10 mouse cellular contexts compared by ENCODE assay signal in the genomic region with DNA sequence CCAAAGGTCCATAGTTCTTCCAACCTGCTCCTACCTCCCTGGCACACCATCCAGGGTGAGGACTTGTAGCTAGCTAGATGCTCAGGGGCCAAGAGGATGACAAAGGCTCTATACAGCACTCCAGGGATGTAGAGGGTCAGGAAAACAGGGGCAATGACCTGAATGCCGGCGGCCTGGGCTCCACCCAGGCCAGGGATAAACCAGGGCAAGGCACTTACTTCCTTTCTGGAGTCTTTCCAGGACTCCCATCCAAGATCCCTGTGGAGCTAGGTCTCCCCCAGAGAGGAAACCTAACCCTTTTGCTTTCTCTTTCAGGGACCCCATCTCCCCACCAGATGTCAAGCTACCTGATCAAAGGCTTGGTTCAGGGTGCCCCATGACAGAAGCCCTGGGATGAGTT. TPM values are rescaled to one million over a fixed set of nuclear protein-coding genes. Genes with fewer than 3 reads are reported as not detected.
DNase-seq lines count a peak whose midpoint lies in the region; ATAC-seq and TF ChIP-seq lines count a peak whose summit lies in the region.
"Had no signal": no experiment of that assay in that cellular context is flagged by ENCODE, and none has a peak within 500 bp of the region (broad histone marks: within the 10 kb centered on the region; RNA-seq: fewer than 3 reads in every experiment).

No protein-coding gene starts in this region.

- intact Hi-C loops in left cerebral cortex, postnatal 25 days (cut with DNase I) = no loop called here

- no peak for TF ChIP-seq CTCF in intestine, postnatal 0 days (IDR thresholded peaks at IDR 0.05; ENCODE audit: low read depth)

- H3K4me2 ChIP-seq in intestine, embryonic 16.5 days (ENCODE audit: low read depth, low read length) = no peak overlapping the region
- H3K4me2 ChIP-seq in intestine, postnatal 0 days (replicated peaks; ENCODE audit: low read depth) = no peak overlapping the region
- H3K4me2 ChIP-seq in kidney, embryonic 14.5 days (replicated peaks; ENCODE audit: low read depth, low read length) = no peak overlapping the region
- no peak overlapping the region for H3K4me2 ChIP-seq in lung, embryonic 16.5 days (ENCODE audit: low read depth, low read length)
- H3K4me2 ChIP-seq in forebrain, embryonic 15.5 days (replicated peaks) = no peak overlapping the region

- peak; percentile 3 for DNase-seq in embryo, embryonic 10 days (ENCODE audit: low spot score)
- DNase-seq in embryo, embryonic 11 days = no peak
- no peak for DNase-seq in left cerebral cortex, postnatal 25 days (ENCODE audit: low spot score in 2 of 2)
- DNase-seq: gastrocnemius, postnatal 25 days had no signal

- ATAC-seq in intestine, embryonic 16.5 days = no peak
- no peak for ATAC-seq in intestine, postnatal 0 days
- 0 out of 2 replicates have a peak, but pooled peaks have one; percentile 32 for ATAC-seq in kidney, embryonic 14.5 days (ENCODE audit: low FRiP score, low TSS enrichment)
- peak; percentile 63; the same call in 1 of the 2 replicates for ATAC-seq in lung, embryonic 16.5 days (ENCODE audit: low read depth)
- no peak for ATAC-seq in forebrain, embryonic 15.5 days (replicated peaks)

- 42% methylated on average over 2 of the region's 2 CpGs for WGBS in intestine, embryonic 16.5 days
- 38% methylated on average over 2 of the region's 2 CpGs for WGBS in intestine, postnatal 0 days
- 19% methylated on average over 2 of the region's 2 CpGs for WGBS in kidney, embryonic 14.5 days
- 33% methylated on average over 2 of the region's 2 CpGs for WGBS in lung, embryonic 16.5 days
- 42% methylated on average over 2 of the region's 2 CpGs for WGBS in forebrain, embryonic 15.5 days

- H3K9me3 ChIP-seq in intestine, embryonic 16.5 days (ENCODE audit: control insufficient read depth, low read length) = no peaks in the 10 kb centered on the region
- H3K9me3 ChIP-seq in intestine, postnatal 0 days (ENCODE audit: control insufficient read depth) = no peaks in the 10 kb centered on the region
- no peaks in the 10 kb centered on the region for H3K9me3 ChIP-seq in kidney, embryonic 14.5 days (ENCODE audit: control insufficient read depth, low read length)
- H3K9me3 ChIP-seq in lung, embryonic 16.5 days (ENCODE audit: control insufficient read depth, low read length) = no peaks in the 10 kb centered on the region
- H3K9me3 ChIP-seq in forebrain, embryonic 15.5 days = no peaks in the 10 kb centered on the region

- H3K4me3 ChIP-seq in intestine, embryonic 16.5 days (ENCODE audit: low read length) = no peak overlapping the region
- H3K4me3 ChIP-seq in intestine, postnatal 0 days (ENCODE audit: low read depth, low read length) = no peak overlapping the region
- H3K4me3 ChIP-seq in kidney, embryonic 14.5 days (ENCODE audit: low read length) = no peak overlapping the region
- no peak overlapping the region for H3K4me3 ChIP-seq in lung, embryonic 16.5 days (ENCODE audit: low read length)
- no peak overlapping the region for H3K4me3 ChIP-seq in forebrain, embryonic 15.5 days

- peak overlapping the region; percentile 28; the same call in 1 of the 2 replicates for H3K27ac ChIP-seq in intestine, embryonic 16.5 days (ENCODE audit: low read length)
- H3K27ac ChIP-seq in intestine, postnatal 0 days (ENCODE audit: low read depth, low read length) = no peak overlapping the region
- H3K27ac ChIP-seq in kidney, embryonic 14.5 days (ENCODE audit: low read depth, low read length) = no peak overlapping the region
- H3K27ac ChIP-seq in lung, embryonic 16.5 days (ENCODE audit: low read length) = peak overlapping the region; percentile 77
- no peak overlapping the region for H3K27ac ChIP-seq in forebrain, embryonic 15.5 days (replicated peaks)

- H3K4me1 ChIP-seq in intestine, embryonic 16.5 days (ENCODE audit: control insufficient read depth, insufficient read depth, low read length) = peaks cover 11% of the 10 kb centered on the region; the same call in 1 of the 2 replicates
- no peaks in the 10 kb centered on the region; the same call in 1 of the 2 replicates for H3K4me1 ChIP-seq in intestine, postnatal 0 days (replicated peaks; ENCODE audit: control insufficient read depth, insufficient read depth, low read length)
- peaks cover 49% of the 10 kb centered on the region for H3K4me1 ChIP-seq in kidney, embryonic 14.5 days (ENCODE audit: control insufficient read depth, insufficient read depth, low read length)
- H3K4me1 ChIP-seq in lung, embryonic 16.5 days (replicated peaks; ENCODE audit: control insufficient read depth, insufficient read depth, low read length) = peaks cover 24% of the 10 kb centered on the region
- peaks cover 29% of the 10 kb centered on the region for H3K4me1 ChIP-seq in forebrain, embryonic 15.5 days

- H3K9ac ChIP-seq in intestine, embryonic 16.5 days (ENCODE audit: low read depth, low read length) = no peak overlapping the region
- H3K9ac ChIP-seq in intestine, postnatal 0 days (ENCODE audit: low read depth, low read length) = no peak overlapping the region
- no peak overlapping the region for H3K9ac ChIP-seq in kidney, embryonic 14.5 days (ENCODE audit: low read depth, low read length)
- no peak overlapping the region; the same call in 1 of the 2 replicates for H3K9ac ChIP-seq in lung, embryonic 16.5 days (ENCODE audit: low read length)
- H3K9ac ChIP-seq in forebrain, embryonic 15.5 days (replicated peaks) = no peak overlapping the region

- H3K27me3 ChIP-seq in intestine, embryonic 16.5 days (replicated peaks; ENCODE audit: control insufficient read depth, insufficient read depth, low read length) = no peaks in the 10 kb centered on the region
- no peaks in the 10 kb centered on the region for H3K27me3 ChIP-seq in intestine, postnatal 0 days (replicated peaks; ENCODE audit: control insufficient read depth, insufficient read depth, low read length)
- H3K27me3 ChIP-seq in kidney, embryonic 14.5 days (ENCODE audit: control insufficient read depth, insufficient read depth, low read length) = no peaks in the 10 kb centered on the region
- H3K27me3 ChIP-seq in lung, embryonic 16.5 days (ENCODE audit: control insufficient read depth, insufficient read depth, low read depth, low read length) = no peaks in the 10 kb centered on the region
- no peaks in the 10 kb centered on the region for H3K27me3 ChIP-seq in forebrain, embryonic 15.5 days

- no peaks in the 10 kb centered on the region for H3K36me3 ChIP-seq in intestine, embryonic 16.5 days (ENCODE audit: control insufficient read depth, insufficient read depth, low read length)
- H3K36me3 ChIP-seq in intestine, postnatal 0 days (ENCODE audit: control insufficient read depth, insufficient read depth) = no peaks in the 10 kb centered on the region
- H3K36me3 ChIP-seq in kidney, embryonic 14.5 days (ENCODE audit: control insufficient read depth, insufficient read depth, low read length) = no peaks in the 10 kb centered on the region
- no peaks in the 10 kb centered on the region for H3K36me3 ChIP-seq in lung, embryonic 16.5 days (ENCODE audit: control insufficient read depth, insufficient read depth, low read length)
- H3K36me3 ChIP-seq in forebrain, embryonic 15.5 days = no peaks in the 10 kb centered on the region

RNA-seq across cellular contexts. Expression of a gene that starts 30.5 kb away (rescaled TPM):
- polyA plus RNA-seq in intestine, embryonic 16.5 days (2015; fragmentation: Nextera tagmentation; extraction: Ambion mirVana) = 2.4 and 2.5 TPM in 2 replicates
- polyA plus RNA-seq in intestine, postnatal 0 days (2015; fragmentation: Nextera tagmentation; extraction: Ambion mirVana) = 1.6 and 1.8 TPM in 2 replicates
- polyA plus RNA-seq in kidney, embryonic 14.5 days (2014; fragmentation: Nextera tagmentation; extraction: Ambion mirVana) = 15.3 and 18.8 TPM in 2 replicates
- 5.8 and 7.5 TPM in 2 replicates for polyA plus RNA-seq in lung, embryonic 16.5 days (2015; fragmentation: Nextera tagmentation; extraction: Ambion mirVana)
- 10 to 100 TPM; 25.3 TPM for total RNA-seq in left cerebral cortex, postnatal 25 days (2021)
- polyA plus RNA-seq in forebrain, embryonic 15.5 days (2015; fragmentation: Nextera tagmentation; extraction: Ambion mirVana) = 17.7 and 19.6 TPM in 2 replicates
- total RNA-seq: common myeloid progenitor, adult 5-6 weeks had no signal

Comparison
In these comparisons a context has a peak if more than half of its experiments do, and no peak if none do; other contexts are left out.
1. H3K27ac ChIP-seq: peak in intestine, embryonic 16.5 days (single experiment) and lung, embryonic 16.5 days (single experiment); none in intestine, postnatal 0 days (single experiment), kidney, embryonic 14.5 days (single experiment) and forebrain, embryonic 15.5 days (single experiment).
2. ATAC-seq: peak in kidney, embryonic 14.5 days (single experiment) and lung, embryonic 16.5 days (single experiment); none in intestine, embryonic 16.5 days (single experiment), intestine, postnatal 0 days (single experiment) and forebrain, embryonic 15.5 days (single experiment).